ENCODE assay signal across 29 mouse cellular contexts in the genomic region with DNA sequence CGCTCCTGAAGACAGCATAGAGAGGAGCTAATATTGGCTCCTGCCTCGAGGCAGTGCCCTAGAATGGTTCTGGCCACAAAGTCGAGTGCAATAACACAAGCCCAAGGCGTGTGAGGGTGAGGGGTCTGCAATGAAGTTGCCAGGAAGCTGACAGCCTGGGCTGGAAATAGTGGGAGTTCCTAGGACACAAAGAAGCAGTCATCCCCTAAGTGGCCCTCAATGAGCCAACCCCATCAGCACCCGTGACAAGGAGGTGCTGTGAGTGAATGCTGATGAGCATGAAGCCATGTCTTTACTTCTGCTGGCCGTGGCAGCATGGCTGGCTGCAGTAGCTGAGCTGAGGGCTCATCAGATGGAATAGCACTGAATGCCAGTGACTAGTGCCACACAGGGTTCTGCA. TPM values are rescaled to one million over a fixed set of nuclear protein-coding genes. Genes with fewer than 3 reads are reported as not detected.
DNase-seq lines count a peak whose midpoint lies in the region; ATAC-seq and TF ChIP-seq lines count a peak whose summit lies in the region.
"Had no signal": no experiment of that assay in that cellular context is flagged by ENCODE, and none has a peak within 500 bp of the region (broad histone marks: within the 10 kb centered on the region; RNA-seq: fewer than 3 reads in every experiment).

No protein-coding gene starts in this region.

- intact Hi-C loops in left cerebral cortex, postnatal 4 days (cut with DNase I) = no loop called here
- intact Hi-C loops in left cerebral cortex, postnatal 36 days (cut with DNase I) = no loop called here

- peak; percentile 9 for DNase-seq in cerebellum, adult 9-10 months
- no peak for DNase-seq in cerebellum, postnatal 14 days
- DNase-seq in hindbrain, embryonic 14.5 days (ENCODE audit: low spot score) = no peak
- DNase-seq in left cerebral cortex, postnatal 4 days = peak; percentile 30
- DNase-seq in left cerebral cortex, postnatal 36 days (ENCODE audit: low spot score in 2 of 2) = no peak
- DNase-seq in midbrain, postnatal 0 days (ENCODE audit: low spot score) = peak; percentile 67
- DNase-seq: adrenal gland, adult 8-10 months; adrenal gland, postnatal 25 days; cerebellum, adult 11-12 months; cerebellum, adult 8-10 months; cerebellum, postnatal 25 days; gastrocnemius, postnatal 10 days; gastrocnemius, postnatal 36 days; heart, postnatal 36 days had no signal

- H3K27me3 ChIP-seq in hindbrain, embryonic 14.5 days (ENCODE audit: control insufficient read depth, insufficient read depth, low read length) = no peaks in the 10 kb centered on the region
- no peaks in the 10 kb centered on the region for H3K27me3 ChIP-seq in hindbrain, embryonic 13.5 days
- no peaks in the 10 kb centered on the region for H3K27me3 ChIP-seq in midbrain, postnatal 0 days (ENCODE audit: insufficient read depth, low read length)
- no peaks in the 10 kb centered on the region for H3K27me3 ChIP-seq in midbrain, embryonic 16.5 days (ENCODE audit: control insufficient read depth, insufficient read depth, low read depth, low read length)
- H3K27me3 ChIP-seq: embryonic facial prominence, embryonic 12.5 days; embryonic facial prominence, embryonic 15.5 days; forebrain, embryonic 15.5 days; intestine, embryonic 15.5 days had no signal

- H3K4me2 ChIP-seq in hindbrain, embryonic 14.5 days (replicated peaks) = no peak overlapping the region
- no peak overlapping the region for H3K4me2 ChIP-seq in hindbrain, embryonic 13.5 days
- no peak overlapping the region for H3K4me2 ChIP-seq in midbrain, postnatal 0 days (ENCODE audit: low read depth, low read length, poor library complexity, severe bottlenecking)
- no peak overlapping the region for H3K4me2 ChIP-seq in midbrain, embryonic 16.5 days (ENCODE audit: low read length)
- H3K4me2 ChIP-seq: embryonic facial prominence, embryonic 12.5 days; embryonic facial prominence, embryonic 15.5 days; forebrain, embryonic 15.5 days; heart, embryonic 11.5 days; intestine, embryonic 15.5 days had no signal

- no peaks in the 10 kb centered on the region for H3K9me3 ChIP-seq in hindbrain, embryonic 14.5 days (ENCODE audit: control insufficient read depth, low read length)
- no peaks in the 10 kb centered on the region for H3K9me3 ChIP-seq in hindbrain, embryonic 13.5 days
- no peaks in the 10 kb centered on the region for H3K9me3 ChIP-seq in midbrain, postnatal 0 days (ENCODE audit: low read length)
- no peaks in the 10 kb centered on the region for H3K9me3 ChIP-seq in midbrain, embryonic 16.5 days (replicated peaks; ENCODE audit: control insufficient read depth, low read length, poor library complexity, severe bottlenecking)
- H3K9me3 ChIP-seq: embryonic facial prominence, embryonic 12.5 days; embryonic facial prominence, embryonic 15.5 days; forebrain, embryonic 15.5 days; hindbrain, embryonic 10.5 days; intestine, embryonic 15.5 days had no signal

- no peak overlapping the region for H3K4me3 ChIP-seq in hindbrain, embryonic 14.5 days (replicated peaks; ENCODE audit: low read length)
- H3K4me3 ChIP-seq in hindbrain, embryonic 13.5 days = no peak overlapping the region
- H3K4me3 ChIP-seq in midbrain, postnatal 0 days (ENCODE audit: low read depth, low read length) = no peak overlapping the region
- no peak overlapping the region for H3K4me3 ChIP-seq in midbrain, embryonic 16.5 days (ENCODE audit: low read depth, low read length)
- H3K4me3 ChIP-seq: embryonic facial prominence, embryonic 12.5 days; embryonic facial prominence, embryonic 15.5 days; forebrain, embryonic 15.5 days; hindbrain, embryonic 10.5 days; intestine, embryonic 15.5 days had no signal

- WGBS in hindbrain, embryonic 14.5 days = 50% methylated on average over 6 of the region's 6 CpGs
- WGBS in hindbrain, embryonic 13.5 days = 50% methylated on average over 6 of the region's 6 CpGs
- WGBS in midbrain, postnatal 0 days = 54% methylated on average over 6 of the region's 6 CpGs
- 55% methylated on average over 6 of the region's 6 CpGs for WGBS in midbrain, embryonic 16.5 days

- peak; percentile 26; the same call in 1 of the 2 replicates for ATAC-seq in hindbrain, embryonic 14.5 days (ENCODE audit: low FRiP score)
- ATAC-seq in hindbrain, embryonic 13.5 days (ENCODE audit: low FRiP score) = no peak
- ATAC-seq in midbrain, postnatal 0 days (ENCODE audit: low FRiP score) = 0 out of 2 replicates have a peak, but pooled peaks have one; percentile 21
- ATAC-seq in midbrain, embryonic 16.5 days = no peak
- ATAC-seq: activated CD4-positive, CD25-positive, alpha-beta regulatory T cell, adult 4 months; forebrain, embryonic 15.5 days; intestine, embryonic 15.5 days had no signal

- no peak for TF ChIP-seq CTCF in midbrain, postnatal 0 days (IDR thresholded peaks at IDR 0.05)

- H3K9ac ChIP-seq in hindbrain, embryonic 14.5 days = no peak overlapping the region
- H3K9ac ChIP-seq in hindbrain, embryonic 13.5 days = no peak overlapping the region
- no peak overlapping the region for H3K9ac ChIP-seq in midbrain, postnatal 0 days (replicated peaks; ENCODE audit: low read length, poor library complexity, severe bottlenecking)
- H3K9ac ChIP-seq in midbrain, embryonic 16.5 days (ENCODE audit: low read depth, low read length) = no peak overlapping the region
- H3K9ac ChIP-seq: embryonic facial prominence, embryonic 12.5 days; embryonic facial prominence, embryonic 15.5 days; forebrain, embryonic 15.5 days; intestine, embryonic 15.5 days had no signal

- H3K36me3 ChIP-seq in hindbrain, embryonic 14.5 days (replicated peaks; ENCODE audit: control insufficient read depth, insufficient read depth) = no peaks in the 10 kb centered on the region
- H3K36me3 ChIP-seq in hindbrain, embryonic 13.5 days = no peaks in the 10 kb centered on the region
- H3K36me3 ChIP-seq in midbrain, postnatal 0 days (ENCODE audit: insufficient read depth, low read length) = peaks cover 13% of the 10 kb centered on the region
- no peaks in the 10 kb centered on the region for H3K36me3 ChIP-seq in midbrain, embryonic 16.5 days (ENCODE audit: control insufficient read depth, insufficient read depth, low read length)
- H3K36me3 ChIP-seq: embryonic facial prominence, embryonic 12.5 days; embryonic facial prominence, embryonic 15.5 days; forebrain, embryonic 15.5 days; hindbrain, embryonic 10.5 days; intestine, embryonic 15.5 days had no signal

- H3K27ac ChIP-seq in hindbrain, embryonic 14.5 days = no peak overlapping the region
- no peak overlapping the region for H3K27ac ChIP-seq in hindbrain, embryonic 13.5 days
- H3K27ac ChIP-seq in midbrain, postnatal 0 days (ENCODE audit: low read depth, low read length) = no peak overlapping the region
- no peak overlapping the region for H3K27ac ChIP-seq in midbrain, embryonic 16.5 days (ENCODE audit: low read length)
- H3K27ac ChIP-seq: embryonic facial prominence, embryonic 12.5 days; embryonic facial prominence, embryonic 15.5 days; forebrain, embryonic 15.5 days; hindbrain, embryonic 10.5 days; intestine, embryonic 15.5 days had no signal

- peaks cover 14% of the 10 kb centered on the region for H3K4me1 ChIP-seq in hindbrain, embryonic 14.5 days (replicated peaks; ENCODE audit: control insufficient read depth, insufficient read depth, low read length)
- H3K4me1 ChIP-seq in hindbrain, embryonic 13.5 days (replicated peaks) = peaks cover 27% of the 10 kb centered on the region
- peaks cover 6% of the 10 kb centered on the region; the same call in 1 of the 2 replicates for H3K4me1 ChIP-seq in midbrain, postnatal 0 days (ENCODE audit: insufficient read depth, low read length)
- H3K4me1 ChIP-seq in midbrain, embryonic 16.5 days (ENCODE audit: control insufficient read depth, insufficient read depth, low read length) = peaks cover 8% of the 10 kb centered on the region; the same call in 1 of the 2 replicates
- H3K4me1 ChIP-seq: intestine, embryonic 15.5 days had no signal

RNA-seq across cellular contexts. Expression of a gene that starts 9.1 kb away (rescaled TPM):
- 149 and 171 TPM in 2 replicates for polyA plus RNA-seq in hindbrain, embryonic 14.5 days (2014; fragmentation: Nextera tagmentation; extraction: Ambion mirVana)
- 86.2 and 87.6 TPM in 2 replicates for polyA plus RNA-seq in hindbrain, embryonic 13.5 days (2015; fragmentation: Nextera tagmentation; extraction: Ambion mirVana)
- 100 to 1,000 TPM; 179 to 183 TPM for total RNA-seq in left cerebral cortex, postnatal 4 days (2021)
- 100 to 1,000 TPM in 1 of 2 experiments, 10 to 100 TPM in 1; 95.3 to 108 TPM for total RNA-seq in left cerebral cortex, postnatal 36 days (2021)
- 279 and 347 TPM in 2 replicates for total RNA-seq in midbrain, postnatal 0 days (2014; rRNA removed)
- polyA plus RNA-seq in midbrain, postnatal 0 days (2015; fragmentation: Nextera tagmentation; extraction: Ambion mirVana) = 187 and 189 TPM in 2 replicates
- polyA plus RNA-seq in midbrain, embryonic 16.5 days (2015; fragmentation: Nextera tagmentation; extraction: Ambion mirVana) = 173 and 192 TPM in 2 replicates

RNA-seq across cellular contexts. Expression of a gene that starts 28.6 kb away (rescaled TPM):
- 14.0 and 14.4 TPM in 2 replicates for polyA plus RNA-seq in hindbrain, embryonic 14.5 days (2014; fragmentation: Nextera tagmentation; extraction: Ambion mirVana)
- 17.4 and 19.9 TPM in 2 replicates for polyA plus RNA-seq in hindbrain, embryonic 13.5 days (2015; fragmentation: Nextera tagmentation; extraction: Ambion mirVana)
- 10 to 100 TPM; 28.7 to 33.7 TPM for total RNA-seq in left cerebral cortex, postnatal 4 days (2021)
- total RNA-seq in left cerebral cortex, postnatal 36 days (2021) = 10 to 100 TPM; 69.2 to 76.9 TPM
- total RNA-seq in midbrain, postnatal 0 days (2014; rRNA removed) = 31.3 and 32.8 TPM in 2 replicates
- polyA plus RNA-seq in midbrain, postnatal 0 days (2015; fragmentation: Nextera tagmentation; extraction: Ambion mirVana) = 25.5 and 26.3 TPM in 2 replicates
- polyA plus RNA-seq in midbrain, embryonic 16.5 days (2015; fragmentation: Nextera tagmentation; extraction: Ambion mirVana) = 16.6 and 23.3 TPM in 2 replicates

RNA-seq across cellular contexts. Expression of a gene that starts 37.8 kb away (rescaled TPM):
- polyA plus RNA-seq in hindbrain, embryonic 14.5 days (2014; fragmentation: Nextera tagmentation; extraction: Ambion mirVana) = 72.3 and 87.2 TPM in 2 replicates
- polyA plus RNA-seq in hindbrain, embryonic 13.5 days (2015; fragmentation: Nextera tagmentation; extraction: Ambion mirVana) = 91.6 and 92.3 TPM in 2 replicates
- total RNA-seq in left cerebral cortex, postnatal 4 days (2021) = 10 to 100 TPM; 52.9 to 54.7 TPM
- 10 to 100 TPM; 85.2 to 90.3 TPM for total RNA-seq in left cerebral cortex, postnatal 36 days (2021)
- total RNA-seq in midbrain, postnatal 0 days (2014; rRNA removed) = 55.9 and 57.0 TPM in 2 replicates
- 58.2 and 62.3 TPM in 2 replicates for polyA plus RNA-seq in midbrain, postnatal 0 days (2015; fragmentation: Nextera tagmentation; extraction: Ambion mirVana)
- polyA plus RNA-seq in midbrain, embryonic 16.5 days (2015; fragmentation: Nextera tagmentation; extraction: Ambion mirVana) = 78.0 and 85.0 TPM in 2 replicates

RNA-seq across cellular contexts. Expression of a gene that starts 58.5 kb away (rescaled TPM):
- polyA plus RNA-seq in hindbrain, embryonic 14.5 days (2014; fragmentation: Nextera tagmentation; extraction: Ambion mirVana) = 0.10 and 0.19 TPM in 2 replicates
- polyA plus RNA-seq in hindbrain, embryonic 13.5 days (2015; fragmentation: Nextera tagmentation; extraction: Ambion mirVana) = 0.12 and 0.19 TPM in 2 replicates
- total RNA-seq in left cerebral cortex, postnatal 4 days (2021) = not detected
- under 1 TPM in 1 of 2 experiments, not detected in 1; 0.23 TPM for total RNA-seq in left cerebral cortex, postnatal 36 days (2021)
- not detected in 2 replicates for total RNA-seq in midbrain, postnatal 0 days (2014; rRNA removed)
- polyA plus RNA-seq in midbrain, postnatal 0 days (2015; fragmentation: Nextera tagmentation; extraction: Ambion mirVana) = not detected in 2 replicates
- 0.08 TPM in 1 of 2 replicates, not detected in the other for polyA plus RNA-seq in midbrain, embryonic 16.5 days (2015; fragmentation: Nextera tagmentation; extraction: Ambion mirVana)
- total RNA-seq: adrenal gland, adult 8-10 months; adrenal gland, postnatal 25 days; common myeloid progenitor, adult 5-6 weeks; gastrocnemius, adult 18-20 months; gastrocnemius, postnatal 10 days; gastrocnemius, postnatal 36 days; granulocyte monocyte progenitor cell, adult 5-6 weeks; heart, adult 8-10 months; heart, postnatal 36 days had no signal
- polyA plus RNA-seq: heart, embryonic 11.5 days; heart, embryonic 14.5 days; heart, postnatal 0 days had no signal

Comparison
In these comparisons a context has a peak if more than half of its experiments do, and no peak if none do; other contexts are left out.
1. DNase-seq: peak in cerebellum, adult 9-10 months (single experiment), left cerebral cortex, postnatal 4 days (single experiment) and midbrain, postnatal 0 days (single experiment); none in cerebellum, postnatal 14 days (0 of 2), hindbrain, embryonic 14.5 days (single experiment) and left cerebral cortex, postnatal 36 days (0 of 2).
2. ATAC-seq: peak in hindbrain, embryonic 14.5 days (single experiment) and midbrain, postnatal 0 days (single experiment); none in hindbrain, embryonic 13.5 days (single experiment) and midbrain, embryonic 16.5 days (single experiment).